Mouse (Mus musculus) testis, adult 2 months (tissue): ENCODE results near the gene Dnm2.

ENCODE experiments used
- CTCF ChIP-seq: fragments of 200-500 bp; IDR thresholded peaks from 2 replicates; pipeline ENCODE4 v1.5.1; 2012; ENCODE audit warnings: low read depth, mild to moderate bottlenecking, inconsistent platforms, low read length, moderate library complexity; ENCODE audit not compliant: control insufficient read depth, insufficient read depth, insufficient replicate concordance
- POLR2A ChIP-seq: fragments of 200-500 bp; IDR thresholded peaks from 2 replicates; pipeline ENCODE4 v1.6.1; 2012; ENCODE audit warnings: low read depth, mild to moderate bottlenecking, inconsistent platforms, low read length, moderate library complexity; ENCODE audit not compliant: control insufficient read depth

GRCm38 (mm10) chr9:21463138-21463590, 38.5 kb downstream of the Dnm2 start:
- TF ChIP-seq POLR2A (no peak), CTCF (no peak)
